Mouse (Mus musculus) liver, embryonic 11.5 days (tissue): ENCODE data around the gene Trpt1. TPM values are rescaled to one million over a fixed set of nuclear protein-coding genes. Genes with fewer than 3 reads are reported as not detected.
"Not testable (repeated sequence)": the region's sequence is repeated elsewhere in the genome, so short reads cannot be mapped to it uniquely, and the experiment has no call there.

Source experiments
- ATAC-seq: fragments of 200-750 bp; cut with Nextera tagmentation; replicated peaks from 2 replicates; pipeline ENCODE4 v1.8.0; 2017; ENCODE audit warnings: moderate number of reproducible peaks, mild to moderate bottlenecking, moderate TSS enrichment, moderate library complexity; ENCODE audit not compliant: low FRiP score
- DNase-seq: peaks from one replicate; pipeline ENCODE4 v3.0.0-alpha.2; 2017; ENCODE audit warnings: low spot score
- H3K27ac ChIP-seq: fragments of 300-500 bp; sonication (generic); 2 replicates; pipeline ENCODE4 v1.5.1; 2014; ENCODE audit warnings: mild to moderate bottlenecking, low read depth, low read length, control low read depth
- H3K27me3 ChIP-seq: fragments of 300-500 bp; sonication (generic); replicated peaks from 2 replicates; pipeline ENCODE4 v1.6.1; 2014; ENCODE audit warnings: low read length, mixed read lengths; ENCODE audit not compliant: control insufficient read depth, insufficient read depth
- H3K36me3 ChIP-seq: fragments of 300-500 bp; sonication (generic); 2 replicates; pipeline ENCODE4 v1.6.1; 2014; ENCODE audit warnings: mild to moderate bottlenecking, low read length, moderate library complexity, mixed read lengths; ENCODE audit not compliant: control insufficient read depth, insufficient read depth
- H3K4me1 ChIP-seq: fragments of 300-500 bp; sonication (generic); replicated peaks from 2 replicates; pipeline ENCODE4 v1.6.1; 2014; ENCODE audit warnings: low read length, mixed read lengths; ENCODE audit not compliant: control insufficient read depth, insufficient read depth
- H3K4me2 ChIP-seq: fragments of 300-500 bp; sonication (generic); 2 replicates; pipeline ENCODE4 v1.6.1; 2014; ENCODE audit warnings: mild to moderate bottlenecking, control low read depth, moderate library complexity
- H3K4me3 ChIP-seq: fragments of 300-500 bp; sonication (generic); 2 replicates; pipeline ENCODE4 v1.5.1; 2014; ENCODE audit warnings: low read depth, low read length, control low read depth
- H3K9ac ChIP-seq: fragments of 300-500 bp; sonication (generic); 2 replicates; pipeline ENCODE4 v1.6.1; 2014; ENCODE audit warnings: low read depth, low read length, control low read depth
- H3K9me3 ChIP-seq: fragments of 300-500 bp; sonication (generic); 2 replicates; pipeline ENCODE4 v1.6.1; 2016; ENCODE audit warnings: low read length, inconsistent platforms, mixed read lengths; ENCODE audit not compliant: control insufficient read depth
- WGBS: fragments of 180-500 bp; shearing (Covaris S2); extraction: QIAGEN DNeasy Blood & Tissue Kit; methylation state at CpG from one replicate; pipeline ENCODE4 v1.1.7; 2014; 5-methylcytosine and 5-hydroxymethylcytosine counted together
- polyA plus RNA-seq: library from polyadenylated mRNA; unstranded; fragments of >200 nt; fragmentation: Nextera tagmentation; extraction: Ambion mirVana; gene quantifications from 2 replicates; pipeline ENCODE4 v1.2.1, GENCODE M21; 2014

The Trpt1 gene
- polyA plus RNA-seq, 1 experiment from 2014 or later, result 3.9 TPM

- ATAC-seq, result peak; percentile 60
- Histone ChIP-seq H3K4me1 (peaks cover 20% of the 10 kb centered on the region), H3K4me3 (peak within 1 kb of the TSS; percentile 83), H3K36me3 (peaks cover 12% of the 10 kb centered on the region; the same call in 1 of the 2 replicates), H3K9ac (peak within 1 kb of the TSS; percentile 86), H3K27me3 (no peaks in the 10 kb centered on the region), H3K9me3 (no peaks in the 10 kb centered on the region), H3K27ac (peak within 1 kb of the TSS; percentile 70), H3K4me2 (peak within 1 kb of the TSS; percentile 89)
- WGBS, result under 1% methylated on average over 69 of the region's 85 CpGs
- peak; percentile 74 for DNase-seq
Observed at GRCm38 (mm10) chr19:6987061-6987903, 8.6 kb upstream of the Trpt1 start, which contains the start of gene Vegfb. Vegfb (minus strand) TSS chr19:6987651.

GRCm38 (mm10) chr19:6987904-6988285 is 8.0 kb upstream of the Trpt1 start:
- H3K27ac ChIP-seq, result peak overlapping the region; percentile 70; the same call in 1 of the 2 replicates
- peaks cover 22% of the 10 kb centered on the region for H3K4me1 ChIP-seq
- H3K9ac ChIP-seq, result peak overlapping the region; percentile 86
- WGBS, result 5% methylated on average over 8 of the region's 8 CpGs
- H3K27me3 ChIP-seq, result no peaks in the 10 kb centered on the region
- DNase-seq (no peak), ATAC-seq (no peak)
- no peaks in the 10 kb centered on the region for H3K9me3 ChIP-seq
- peak overlapping the region; percentile 89 for H3K4me2 ChIP-seq
- peaks cover 8% of the 10 kb centered on the region; the same call in 1 of the 2 replicates for H3K36me3 ChIP-seq
- peak overlapping the region; percentile 83 for H3K4me3 ChIP-seq

- Histone ChIP-seq H3K27me3 (no peaks in the 10 kb centered on the region), H3K9ac (no peak overlapping the region), H3K36me3 (peaks cover 7% of the 10 kb centered on the region; the same call in 1 of the 2 replicates), H3K4me3 (no peak overlapping the region), H3K4me1 (peaks cover 27% of the 10 kb centered on the region), H3K4me2 (no peak overlapping the region), H3K9me3 (no peaks in the 10 kb centered on the region), H3K27ac (no peak overlapping the region)
- WGBS, result 83% methylated on average over 8 of the region's 8 CpGs
- DNase-seq (no peak), ATAC-seq (no peak)
Observed at GRCm38 (mm10) chr19:6989251-6989650, 6.7 kb upstream of the Trpt1 start.

- H3K4me3 ChIP-seq, result no peak overlapping the region
- DNase-seq, result no peak
- no peaks in the 10 kb centered on the region; the same call in 1 of the 2 replicates for H3K36me3 ChIP-seq
- ATAC-seq, result no peak
- no peak overlapping the region for H3K9ac ChIP-seq
- H3K27me3 ChIP-seq, result no peaks in the 10 kb centered on the region
- H3K4me2 ChIP-seq, result no peak overlapping the region
- H3K27ac ChIP-seq, result no peak overlapping the region
- 88% methylated on average over 6 of the region's 6 CpGs for WGBS
- no peaks in the 10 kb centered on the region for H3K9me3 ChIP-seq
- H3K4me1 ChIP-seq, result peaks cover 37% of the 10 kb centered on the region
Observed at GRCm38 (mm10) chr19:6990712-6991111, 5.2 kb upstream of the Trpt1 start.

GRCm38 (mm10) chr19:6991166-6991565 is 4.8 kb upstream of the Trpt1 start:
- ATAC-seq, H3K4me2 ChIP-seq, H3K4me3 ChIP-seq, H3K9ac ChIP-seq, DNase-seq, H3K36me3 ChIP-seq, H3K9me3 ChIP-seq, H3K27ac ChIP-seq, H3K27me3 ChIP-seq: not testable (repeated sequence)
- peaks cover 36% of the 10 kb centered on the region for H3K4me1 ChIP-seq
- WGBS, result 85% methylated on average over 6 of the region's 6 CpGs

GRCm38 (mm10) chr19:6992011-6992858 is 3.7 kb upstream of the Trpt1 start, which contains the start of gene Dnajc4:
Dnajc4 (minus strand) TSS chr19:6992572.
- Histone ChIP-seq H3K4me3 (peak within 1 kb of the TSS; percentile 65), H3K27ac (peak within 1 kb of the TSS; percentile 50; the same call in 1 of the 2 replicates), H3K4me1 (peaks cover 37% of the 10 kb centered on the region), H3K36me3 (no peaks in the 10 kb centered on the region), H3K4me2 (peak within 1 kb of the TSS; percentile 92), H3K9me3 (no peaks in the 10 kb centered on the region), H3K27me3 (no peaks in the 10 kb centered on the region), H3K9ac (peak within 1 kb of the TSS; percentile 69)
- ATAC-seq (peak; percentile 91), DNase-seq (peak; percentile 92)
- 2% methylated on average over 37 of the region's 37 CpGs for WGBS

GRCm38 (mm10) chr19:6993011-6993770 is 2.7 kb upstream of the Trpt1 start:
- H3K4me2 ChIP-seq, result peak overlapping the region; percentile 92
- H3K27ac ChIP-seq, result peak overlapping the region; percentile 50; the same call in 1 of the 2 replicates
- no peaks in the 10 kb centered on the region for H3K9me3 ChIP-seq
- peaks cover 32% of the 10 kb centered on the region for H3K4me1 ChIP-seq
- DNase-seq, result no peak
- H3K27me3 ChIP-seq, result no peaks in the 10 kb centered on the region
- H3K9ac ChIP-seq, result peak overlapping the region; percentile 69
- peaks cover 2% of the 10 kb centered on the region; the same call in 1 of the 2 replicates for H3K36me3 ChIP-seq
- H3K4me3 ChIP-seq, result peak overlapping the region; percentile 65
- no peak for ATAC-seq
- WGBS, result 66% methylated on average over 14 of the region's 14 CpGs

- Histone ChIP-seq H3K9me3 (no peaks in the 10 kb centered on the region), H3K4me2 (no peak overlapping the region), H3K27me3 (no peaks in the 10 kb centered on the region), H3K4me3 (no peak overlapping the region), H3K36me3 (peaks cover 10% of the 10 kb centered on the region), H3K9ac (no peak overlapping the region), H3K27ac (no peak overlapping the region), H3K4me1 (peaks cover 31% of the 10 kb centered on the region)
- ATAC-seq (no peak), DNase-seq (no peak)
- 82% methylated on average over 8 of the region's 8 CpGs for WGBS
Observed at GRCm38 (mm10) chr19:6994002-6994401, 1.9 kb upstream of the Trpt1 start.
